Mouse (Mus musculus) MEL (cell line): Measurements from ENCODE around the gene Ruvbl1.

ENCODE experiments used
- CHD2 ChIP-seq: IDR thresholded peaks from 2 replicates; pipeline ENCODE4 v1.6.1; 2011; ENCODE audit warnings: low read length, improper control_type of control experiment
- CTCF ChIP-seq, 3 experiments: IDR thresholded peaks in 2 of 3; conservative IDR thresholded peaks in 1 of 3; 2 replicates each; pipeline ENCODE4 v1.5.1; 2011 to 2012; ENCODE audit warnings: low read length in 3 of 3, low read depth in 2 of 3, mild to moderate bottlenecking in 2 of 3, improper control_type of control experiment in 1 of 3, inconsistent platforms in 1 of 3, mixed read lengths in 1 of 3, moderate library complexity in 1 of 3; ENCODE audit not compliant: control insufficient read depth in 1 of 3, insufficient read depth in 1 of 3, poor library complexity in 1 of 3, severe bottlenecking in 1 of 3
- MAZ ChIP-seq: IDR thresholded peaks from 2 replicates; pipeline ENCODE4 v1.6.1; 2012; ENCODE audit warnings: low read depth, mild to moderate bottlenecking, inconsistent platforms, low read length, improper control_type of control experiment
- POLR2A ChIP-seq, 2 experiments: IDR thresholded peaks; 2 replicates each; pipeline ENCODE4 v1.6.1; 2011 to 2012; ENCODE audit warnings: low read length in 2 of 2, mild to moderate bottlenecking in 2 of 2, control low read depth in 1 of 2, improper control_type of control experiment in 1 of 2, low read depth in 1 of 2, moderate library complexity in 1 of 2; ENCODE audit not compliant: control insufficient read depth in 1 of 2, insufficient read depth in 1 of 2, poor library complexity in 1 of 2
- USF1 ChIP-seq: IDR thresholded peaks from 2 replicates; pipeline ENCODE4 v1.6.1; 2014; ENCODE audit warnings: low read depth, mild to moderate bottlenecking, inconsistent platforms, low read length, improper control_type of control experiment, moderate library complexity
- ZNF384 ChIP-seq: IDR thresholded peaks from 2 replicates; pipeline ENCODE4 v1.6.1; 2012; ENCODE audit warnings: low read depth, mild to moderate bottlenecking, inconsistent platforms, low read length, improper control_type of control experiment

DNA sequence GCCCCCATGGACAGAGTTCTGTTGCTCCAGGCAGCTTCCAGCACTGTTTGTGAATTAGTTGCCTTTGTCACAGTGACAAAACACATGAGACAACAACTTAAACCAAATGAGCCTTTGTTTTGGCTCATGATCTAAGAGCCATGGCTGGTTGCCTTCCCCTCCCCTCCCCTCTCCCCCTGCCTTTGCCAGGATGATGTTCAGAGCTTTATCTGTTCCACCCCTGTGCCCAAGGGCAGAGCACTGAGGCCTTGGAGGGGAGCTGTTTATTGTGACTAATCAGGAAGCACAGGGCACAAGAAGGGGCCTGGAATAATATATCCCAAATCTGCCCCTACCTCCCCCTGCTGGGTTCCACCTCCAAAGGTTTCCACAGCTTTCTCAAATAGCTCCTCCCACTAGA is 65.1 kb downstream of the Ruvbl1 start:
- TF ChIP-seq CTCF (IDR thresholded peaks at IDR 0.05 in 2 of 3, conservative IDR thresholded peaks at IDR 0.05 in 1 of 3; ENCODE audit: control insufficient read depth in 1 of 3, insufficient read depth in 1 of 3, low read depth in 2 of 3, low read length in 3 of 3, poor library complexity in 1 of 3, severe bottlenecking in 1 of 3): no peak
- no peak for TF ChIP-seq ZNF384
- TF ChIP-seq MAZ: no peak
- no peak for TF ChIP-seq POLR2A (IDR thresholded peaks at IDR 0.05; ENCODE audit: control insufficient read depth in 1 of 2, insufficient read depth in 1 of 2, low read depth in 1 of 2, low read length in 2 of 2, poor library complexity in 1 of 2)
- no peak for TF ChIP-seq CHD2
- TF ChIP-seq USF1: no peak
